Mouse (Mus musculus) liver, embryonic 12.5 days (tissue): ENCODE results near the gene Mrps9. TPM values are rescaled to one million over a fixed set of nuclear protein-coding genes. Genes with fewer than 3 reads are reported as not detected.

Source experiments
- ATAC-seq: fragments of 200-750 bp; cut with Nextera tagmentation; 2 replicates; pipeline ENCODE4 v1.8.0; 2017; ENCODE audit warnings: moderate number of reproducible peaks, mild to moderate bottlenecking, moderate library complexity
- H3K27ac ChIP-seq: fragments of 300-500 bp; sonication (generic); 2 replicates; pipeline ENCODE4 v1.5.1; 2016; ENCODE audit warnings: mild to moderate bottlenecking
- H3K27me3 ChIP-seq: fragments of 300-500 bp; sonication (generic); replicated peaks from 2 replicates; pipeline ENCODE4 v1.6.1; 2016; ENCODE audit warnings: mild to moderate bottlenecking, moderate library complexity
- H3K36me3 ChIP-seq: fragments of 300-500 bp; sonication (generic); 2 replicates; pipeline ENCODE4 v1.6.1; 2016; ENCODE audit warnings: mild to moderate bottlenecking, moderate library complexity
- H3K4me1 ChIP-seq: fragments of 300-500 bp; sonication (generic); 2 replicates; pipeline ENCODE4 v1.6.1; 2016
- H3K4me2 ChIP-seq: fragments of 300-500 bp; sonication (generic); 2 replicates; pipeline ENCODE4 v1.6.1; 2016; ENCODE audit warnings: mild to moderate bottlenecking, moderate library complexity
- H3K4me3 ChIP-seq: fragments of 300-500 bp; sonication (generic); 2 replicates; pipeline ENCODE4 v1.5.1; 2016; ENCODE audit warnings: mild to moderate bottlenecking, moderate library complexity
- H3K9ac ChIP-seq: fragments of 300-500 bp; sonication (generic); 2 replicates; pipeline ENCODE4 v1.6.1; 2016; ENCODE audit warnings: mild to moderate bottlenecking, moderate library complexity
- H3K9me3 ChIP-seq: fragments of 300-500 bp; sonication (generic); replicated peaks from 2 replicates; pipeline ENCODE4 v1.6.1; 2016; ENCODE audit warnings: mild to moderate bottlenecking, moderate library complexity
- WGBS: fragments of 180-500 bp; shearing (Covaris S2); methylation state at CpG from one replicate; pipeline ENCODE4 v1.1.7; 2016; ENCODE audit not compliant: insufficient replicate concordance; 5-methylcytosine and 5-hydroxymethylcytosine counted together
- polyA plus RNA-seq: library from polyadenylated mRNA; unstranded; fragments of >200 nt; fragmentation: Nextera tagmentation; extraction: Ambion mirVana; gene quantifications from 2 replicates; pipeline ENCODE4 v1.2.1, GENCODE M21; 2016

Mrps9 gene
- polyA plus RNA-seq, 1 experiment from 2014 or later = 38.0 TPM

DNA sequence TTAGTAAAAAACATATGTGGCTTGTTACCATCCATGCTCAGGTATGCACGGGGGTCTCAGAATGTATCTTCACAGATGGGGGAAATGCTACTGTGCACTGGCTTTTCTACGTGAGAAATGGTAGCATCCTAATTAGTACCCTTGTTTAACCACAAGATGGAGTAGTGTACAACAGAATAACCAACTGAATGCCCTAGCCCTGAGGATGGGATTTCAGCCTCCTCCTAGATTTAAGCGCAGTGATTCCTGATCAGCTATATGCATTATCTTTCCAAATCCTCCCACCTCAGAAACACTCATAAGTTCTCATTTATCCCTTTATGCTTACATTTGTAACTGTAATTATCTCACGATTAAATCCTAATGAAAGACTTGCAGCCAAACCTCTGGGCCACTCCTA lies 64.0 kb downstream of the Mrps9 start:
- no peaks in the 10 kb centered on the region for H3K36me3 ChIP-seq
- no peaks in the 10 kb centered on the region for H3K27me3 ChIP-seq
- no peaks in the 10 kb centered on the region for H3K9me3 ChIP-seq
- no peaks in the 10 kb centered on the region for H3K4me1 ChIP-seq
- H3K9ac ChIP-seq = no peak overlapping the region
- ATAC-seq = no peak
- H3K27ac ChIP-seq = no peak overlapping the region
- 11% methylated on average over 4 of the region's 4 CpGs for WGBS
- no peak overlapping the region for H3K4me2 ChIP-seq
- H3K4me3 ChIP-seq = no peak overlapping the region

- no peaks in the 10 kb centered on the region for H3K4me1 ChIP-seq
- no peaks in the 10 kb centered on the region for H3K27me3 ChIP-seq
- no peak overlapping the region for H3K27ac ChIP-seq
- 68% methylated on average over 7 of the region's 7 CpGs for WGBS
- H3K9ac ChIP-seq = no peak overlapping the region
- H3K4me3 ChIP-seq = no peak overlapping the region
- no peaks in the 10 kb centered on the region for H3K9me3 ChIP-seq
- ATAC-seq = no peak
- H3K36me3 ChIP-seq = no peaks in the 10 kb centered on the region
- no peak overlapping the region for H3K4me2 ChIP-seq
Observed at GRCm38 (mm10) chr1:42916719-42917118, 65.7 kb downstream of the Mrps9 start.

GRCm38 (mm10) chr1:42917908-42918307 lies 66.9 kb downstream of the Mrps9 start:
- Histone ChIP-seq H3K36me3 (no peaks in the 10 kb centered on the region), H3K4me1 (no peaks in the 10 kb centered on the region), H3K27me3 (no peaks in the 10 kb centered on the region), H3K9me3 (no peaks in the 10 kb centered on the region), H3K9ac (no peak overlapping the region), H3K27ac (no peak overlapping the region), H3K4me3 (no peak overlapping the region), H3K4me2 (no peak overlapping the region)
- WGBS = 27% methylated on average over 4 of the region's 4 CpGs
- ATAC-seq = no peak

GRCm38 (mm10) chr1:42923924-42924323 lies 72.9 kb downstream of the Mrps9 start:
- Histone ChIP-seq H3K4me2 (no peak overlapping the region), H3K9ac (no peak overlapping the region), H3K4me1 (no peaks in the 10 kb centered on the region), H3K36me3 (no peaks in the 10 kb centered on the region), H3K4me3 (no peak overlapping the region), H3K27me3 (no peaks in the 10 kb centered on the region), H3K9me3 (no peaks in the 10 kb centered on the region), H3K27ac (no peak overlapping the region)
- no peak for ATAC-seq
- WGBS = 60% methylated on average over 5 of the region's 5 CpGs

DNA sequence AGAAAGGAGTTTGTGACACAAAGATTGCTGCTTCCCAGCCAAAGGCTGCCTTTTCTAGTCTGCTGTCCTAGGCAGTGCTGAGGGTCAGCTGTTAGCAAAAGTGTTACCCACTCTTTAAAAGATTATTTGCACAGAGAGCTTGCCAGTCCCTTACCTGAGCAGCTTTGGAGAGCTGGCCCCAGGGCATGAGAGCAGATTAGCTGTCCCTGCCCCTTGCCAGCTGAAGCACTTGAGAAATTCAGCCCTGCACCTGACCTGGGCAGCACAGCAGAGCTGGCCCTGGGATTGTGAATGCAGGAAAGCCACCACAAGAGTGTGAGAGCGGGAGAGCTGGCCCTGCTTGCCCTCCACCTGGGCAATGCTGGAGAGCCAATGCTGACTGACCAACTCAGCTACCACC lies 82.6 kb downstream of the Mrps9 start:
- Histone ChIP-seq H3K4me2 (no peak overlapping the region), H3K4me3 (no peak overlapping the region), H3K36me3 (no peaks in the 10 kb centered on the region), H3K9ac (no peak overlapping the region), H3K27me3 (no peaks in the 10 kb centered on the region), H3K4me1 (no peaks in the 10 kb centered on the region), H3K9me3 (no peaks in the 10 kb centered on the region), H3K27ac (no peak overlapping the region)
- 61% methylated on average over 1 of the region's 1 CpGs for WGBS
- no peak for ATAC-seq

GRCm38 (mm10) chr1:42948486-42948885 lies 97.5 kb downstream of the Mrps9 start:
- Histone ChIP-seq H3K27me3 (peaks cover 23% of the 10 kb centered on the region), H3K4me1 (no peaks in the 10 kb centered on the region; the same call in 1 of the 2 replicates), H3K4me2 (no peak overlapping the region), H3K27ac (no peak overlapping the region), H3K9ac (no peak overlapping the region), H3K9me3 (no peaks in the 10 kb centered on the region), H3K36me3 (no peaks in the 10 kb centered on the region), H3K4me3 (no peak overlapping the region)
- no peak for ATAC-seq
- 52% methylated on average over 4 of the region's 4 CpGs for WGBS

GRCm38 (mm10) chr1:42952734-42953481 lies 101.9 kb downstream of the Mrps9 start, which contains the start of gene Gpr45:
Gene Gpr45, plus strand, starts transcription at chr1:42952872.
- Histone ChIP-seq H3K4me2 (peak within 1 kb of the TSS; percentile 66), H3K9me3 (no peaks in the 10 kb centered on the region), H3K27ac (no peak within 1 kb of the TSS), H3K4me1 (no peaks in the 10 kb centered on the region; the same call in 1 of the 2 replicates), H3K27me3 (peaks cover 39% of the 10 kb centered on the region), H3K9ac (no peak within 1 kb of the TSS), H3K4me3 (peak within 1 kb of the TSS; percentile 50), H3K36me3 (no peaks in the 10 kb centered on the region)
- 2% methylated on average over 48 of the region's 71 CpGs for WGBS
- peak; percentile 40 for ATAC-seq

GRCm38 (mm10) chr1:42953482-42953822 lies 102.4 kb downstream of the Mrps9 start:
- Histone ChIP-seq H3K27me3 (peaks cover 39% of the 10 kb centered on the region), H3K4me1 (no peaks in the 10 kb centered on the region; the same call in 1 of the 2 replicates), H3K9ac (no peak overlapping the region), H3K4me2 (peak overlapping the region; percentile 66), H3K36me3 (no peaks in the 10 kb centered on the region), H3K4me3 (peak overlapping the region; percentile 50), H3K27ac (no peak overlapping the region), H3K9me3 (no peaks in the 10 kb centered on the region)
- WGBS = 2% methylated on average over 16 of the region's 16 CpGs
- ATAC-seq = no peak

Other genes with a start within 250 kb of the Mrps9 start
- 0.02 TPM in 2 replicates for gene Pou3f3, start 155.5 kb upstream of the Mrps9 start, polyA plus RNA-seq
- gene Gpr45, start 101.6 kb downstream of the Mrps9 start, polyA plus RNA-seq = 0.56 and 0.84 TPM in 2 replicates
- gene Tgfbrap1, start 247.4 kb downstream of the Mrps9 start, polyA plus RNA-seq = 6.1 and 6.7 TPM in 2 replicates
- 12.5 and 14.2 TPM in 2 replicates for gene AI597479, start 247.5 kb downstream of the Mrps9 start, polyA plus RNA-seq